Mouse (Mus musculus): ENCODE data around the gene Spock2. TPM values are rescaled to one million over a fixed set of nuclear protein-coding genes. Genes with fewer than 3 reads are reported as not detected.

Gene Spock2
- polyA plus RNA-seq, 1 experiment from 2014 or later = 3.6 TPM

- no peaks in the 10 kb centered on the region for H3K9me3 ChIP-seq (ENCODE audit: control insufficient read depth, low read length)
- H3K4me1 ChIP-seq (replicated peaks; ENCODE audit: control insufficient read depth, insufficient read depth) = 0 out of 2 replicates have a peak, but pooled peaks cover 5% of the 10 kb centered on the region
- H3K4me3 ChIP-seq (ENCODE audit: low read depth, low read length) = no peak overlapping the region
- no peak for ATAC-seq (ENCODE audit: low FRiP score, low TSS enrichment)
- TF ChIP-seq EP300 (optimal IDR thresholded peaks at IDR 0.05) (no peak), CTCF (IDR thresholded peaks at IDR 0.05; ENCODE audit: low read depth) (no peak)
- no peak overlapping the region for H3K9ac ChIP-seq (ENCODE audit: low read length)
- H3K4me2 ChIP-seq (replicated peaks; ENCODE audit: low read depth) = no peak overlapping the region
- no peaks in the 10 kb centered on the region for H3K27me3 ChIP-seq (ENCODE audit: control insufficient read depth, insufficient read depth, low read length)
- H3K27ac ChIP-seq (replicated peaks) = no peak overlapping the region
- 79% methylated on average over 17 of the region's 17 CpGs for WGBS
- H3K36me3 ChIP-seq (ENCODE audit: control insufficient read depth, insufficient read depth, low read length) = no peaks in the 10 kb centered on the region
- DNase-seq (ENCODE audit: low spot score) = no peak
Measured at GRCm38 (mm10) chr10:60108321-60109111, 2.5 kb downstream of the Spock2 start.

- no peak for TF ChIP-seq EP300 (optimal IDR thresholded peaks at IDR 0.05)
- no peak for TF ChIP-seq CTCF (IDR thresholded peaks at IDR 0.05; ENCODE audit: low read depth)
- H3K4me3 ChIP-seq (ENCODE audit: low read depth, low read length) = no peak overlapping the region
- 88% methylated on average over 8 of the region's 8 CpGs for WGBS
- DNase-seq (ENCODE audit: low spot score) (no peak), ATAC-seq (ENCODE audit: low FRiP score, low TSS enrichment) (no peak)
- H3K9ac ChIP-seq (ENCODE audit: low read length) = no peak overlapping the region
- H3K27ac ChIP-seq (replicated peaks) = no peak overlapping the region
- no peaks in the 10 kb centered on the region for H3K9me3 ChIP-seq (ENCODE audit: control insufficient read depth, low read length)
- no peak overlapping the region for H3K4me2 ChIP-seq (replicated peaks; ENCODE audit: low read depth)
- no peaks in the 10 kb centered on the region for H3K27me3 ChIP-seq (ENCODE audit: control insufficient read depth, insufficient read depth, low read length)
- H3K4me1 ChIP-seq (replicated peaks; ENCODE audit: control insufficient read depth, insufficient read depth) = 0 out of 2 replicates have a peak, but pooled peaks cover 5% of the 10 kb centered on the region
- no peaks in the 10 kb centered on the region for H3K36me3 ChIP-seq (ENCODE audit: control insufficient read depth, insufficient read depth, low read length)
Measured at GRCm38 (mm10) chr10:60109336-60109735, 3.3 kb downstream of the Spock2 start.

- Histone ChIP-seq H3K36me3 (ENCODE audit: control insufficient read depth, insufficient read depth, low read length) (no peaks in the 10 kb centered on the region), H3K27ac (replicated peaks) (no peak overlapping the region), H3K9ac (ENCODE audit: low read length) (no peak overlapping the region), H3K4me2 (replicated peaks; ENCODE audit: low read depth) (no peak overlapping the region), H3K27me3 (ENCODE audit: control insufficient read depth, insufficient read depth, low read length) (no peaks in the 10 kb centered on the region), H3K4me3 (ENCODE audit: low read depth, low read length) (no peak overlapping the region), H3K9me3 (ENCODE audit: control insufficient read depth, low read length) (no peaks in the 10 kb centered on the region), H3K4me1 (replicated peaks; ENCODE audit: control insufficient read depth, insufficient read depth) (0 out of 2 replicates have a peak, but pooled peaks cover 5% of the 10 kb centered on the region)
- TF ChIP-seq EP300 (optimal IDR thresholded peaks at IDR 0.05) (no peak), CTCF (IDR thresholded peaks at IDR 0.05; ENCODE audit: low read depth) (no peak)
- WGBS = 83% methylated on average over 8 of the region's 8 CpGs
- ATAC-seq (ENCODE audit: low FRiP score, low TSS enrichment) (no peak), DNase-seq (ENCODE audit: low spot score) (no peak)
Measured at GRCm38 (mm10) chr10:60109989-60110388, 4.0 kb downstream of the Spock2 start.

- no peak overlapping the region for H3K4me3 ChIP-seq (ENCODE audit: low read depth, low read length)
- no peak for ATAC-seq (ENCODE audit: low FRiP score, low TSS enrichment)
- H3K9me3 ChIP-seq (ENCODE audit: control insufficient read depth, low read length) = no peaks in the 10 kb centered on the region
- no peak overlapping the region for H3K27ac ChIP-seq (replicated peaks)
- H3K27me3 ChIP-seq (ENCODE audit: control insufficient read depth, insufficient read depth, low read length) = no peaks in the 10 kb centered on the region; the same call in 1 of the 2 replicates
- no peak for TF ChIP-seq CTCF (IDR thresholded peaks at IDR 0.05; ENCODE audit: low read depth)
- TF ChIP-seq EP300 (optimal IDR thresholded peaks at IDR 0.05) = no peak
- 85% methylated on average over 10 of the region's 10 CpGs for whole genome bisulfite sequencing
- DNase-seq (ENCODE audit: low spot score) = no peak
- 0 out of 2 replicates have a peak, but pooled peaks cover 5% of the 10 kb centered on the region for H3K4me1 ChIP-seq (replicated peaks; ENCODE audit: control insufficient read depth, insufficient read depth)
- H3K36me3 ChIP-seq (ENCODE audit: control insufficient read depth, insufficient read depth, low read length) = no peaks in the 10 kb centered on the region
- H3K4me2 ChIP-seq (replicated peaks; ENCODE audit: low read depth) = no peak overlapping the region
- no peak overlapping the region for H3K9ac ChIP-seq (ENCODE audit: low read length)
Measured at GRCm38 (mm10) chr10:60110908-60111475, 5.0 kb downstream of the Spock2 start.

- H3K27me3 ChIP-seq (ENCODE audit: control insufficient read depth, insufficient read depth, low read length) = no peaks in the 10 kb centered on the region; the same call in 1 of the 2 replicates
- no peak for DNase-seq (ENCODE audit: low spot score)
- no peak overlapping the region for H3K9ac ChIP-seq (ENCODE audit: low read length)
- no peaks in the 10 kb centered on the region for H3K36me3 ChIP-seq (ENCODE audit: control insufficient read depth, insufficient read depth, low read length)
- ATAC-seq (ENCODE audit: low FRiP score, low TSS enrichment) = no peak
- no peaks in the 10 kb centered on the region for H3K9me3 ChIP-seq (ENCODE audit: control insufficient read depth, low read length)
- TF ChIP-seq EP300 (optimal IDR thresholded peaks at IDR 0.05) = no peak
- no peak for TF ChIP-seq CTCF (IDR thresholded peaks at IDR 0.05; ENCODE audit: low read depth)
- WGBS = 91% methylated on average over 9 of the region's 9 CpGs
- no peak overlapping the region for H3K4me2 ChIP-seq (replicated peaks; ENCODE audit: low read depth)
- H3K27ac ChIP-seq (replicated peaks) = no peak overlapping the region
- no peaks in the 10 kb centered on the region for H3K4me1 ChIP-seq (replicated peaks; ENCODE audit: control insufficient read depth, insufficient read depth)
- H3K4me3 ChIP-seq (ENCODE audit: low read depth, low read length) = no peak overlapping the region
Measured at GRCm38 (mm10) chr10:60113965-60114690, 8.1 kb downstream of the Spock2 start.

All from stomach, postnatal 0 days (tissue).